8 mouse cellular contexts compared by ENCODE assay signal in the genomic region with DNA sequence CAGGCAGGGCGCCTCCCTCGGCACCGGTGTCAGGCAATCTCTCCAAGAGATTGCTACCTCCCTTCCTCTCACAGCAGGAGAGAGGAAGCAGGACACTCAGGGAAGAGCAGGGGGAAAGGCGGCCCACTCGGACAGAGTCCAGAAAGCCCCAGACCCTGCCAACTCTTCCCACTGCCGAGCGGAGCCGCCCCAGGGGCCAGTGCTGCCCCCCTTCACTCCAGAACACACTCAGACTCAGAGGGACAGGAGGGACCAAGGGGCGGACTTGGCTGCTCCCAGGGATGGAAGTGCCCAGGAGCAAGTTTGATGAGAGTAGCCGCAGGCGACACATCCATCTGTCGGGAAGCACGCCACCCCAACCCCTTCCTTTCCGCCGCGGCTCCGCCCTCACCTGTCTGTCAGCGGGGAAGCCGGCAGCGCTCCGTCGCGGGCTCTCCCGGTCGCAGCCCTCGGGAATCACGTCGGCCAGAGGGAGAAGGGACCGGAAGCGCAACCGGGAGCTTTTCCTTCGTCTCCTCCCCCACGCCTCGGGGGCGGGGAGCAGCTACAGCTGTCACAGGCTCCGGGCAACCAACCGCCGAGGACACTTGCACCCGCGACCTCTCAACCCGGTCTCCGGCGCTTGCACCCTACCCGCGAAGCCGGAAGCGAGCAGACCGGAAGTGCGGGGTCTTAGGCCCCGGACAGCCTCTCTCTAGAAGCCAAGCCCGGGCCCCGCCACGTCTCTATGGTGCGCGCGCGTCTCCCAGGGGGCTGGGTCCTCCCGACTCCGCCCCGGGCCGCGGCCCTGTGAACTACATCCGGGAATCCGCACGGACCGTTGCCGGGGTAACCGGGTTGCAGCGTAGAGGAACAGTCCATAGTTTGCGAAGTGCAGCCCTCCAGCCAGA. TPM values are rescaled to one million over a fixed set of nuclear protein-coding genes. Genes with fewer than 3 reads are reported as not detected.
DNase-seq lines count a peak whose midpoint lies in the region; ATAC-seq lines count a peak whose summit lies in the region.

A gene (minus strand): TSS at position 603 of the 890 bp plus-strand sequence.

- H3K27me3 ChIP-seq in heart, embryonic 13.5 days (replicated peaks), result no peaks in the 10 kb centered on the region
- 0 out of 2 replicates have a peak, but pooled peaks cover 3% of the 10 kb centered on the region for H3K27me3 ChIP-seq in liver, embryonic 12.5 days (replicated peaks)
- H3K27me3 ChIP-seq in stomach, embryonic 15.5 days (replicated peaks), result no peaks in the 10 kb centered on the region

- peak within 1 kb of the TSS; percentile 90 for H3K4me2 ChIP-seq in heart, embryonic 13.5 days
- peak within 1 kb of the TSS; percentile 84 for H3K4me2 ChIP-seq in liver, embryonic 12.5 days
- H3K4me2 ChIP-seq in stomach, embryonic 15.5 days, result peak within 1 kb of the TSS; percentile 78

- ATAC-seq in erythroid progenitor cell, adult 5-6 weeks (replicated peaks; ENCODE audit: low FRiP score, poor library complexity, severe bottlenecking), result peak; percentile 92
- ATAC-seq in heart, embryonic 13.5 days (ENCODE audit: extremely low read depth, insufficient number of reproducible peaks, low FRiP score, low TSS enrichment), result peak; percentile 92
- ATAC-seq in liver, embryonic 12.5 days, result peak; percentile 98
- ATAC-seq in stomach, embryonic 15.5 days (ENCODE audit: insufficient read depth, low FRiP score, low read depth), result peak; percentile 99

- H3K4me1 ChIP-seq in heart, embryonic 13.5 days, result peaks cover 78% of the 10 kb centered on the region
- H3K4me1 ChIP-seq in liver, embryonic 12.5 days, result peaks cover 39% of the 10 kb centered on the region
- peaks cover 14% of the 10 kb centered on the region for H3K4me1 ChIP-seq in stomach, embryonic 15.5 days

- peak within 1 kb of the TSS; percentile 93 for H3K9ac ChIP-seq in heart, embryonic 13.5 days
- H3K9ac ChIP-seq in liver, embryonic 12.5 days, result peak within 1 kb of the TSS; percentile 78
- H3K9ac ChIP-seq in stomach, embryonic 15.5 days, result peak within 1 kb of the TSS; percentile 44

- H3K36me3 ChIP-seq in heart, embryonic 13.5 days, result no peaks in the 10 kb centered on the region
- no peaks in the 10 kb centered on the region for H3K36me3 ChIP-seq in liver, embryonic 12.5 days
- no peaks in the 10 kb centered on the region for H3K36me3 ChIP-seq in stomach, embryonic 15.5 days

- H3K9me3 ChIP-seq in heart, embryonic 13.5 days, result no peaks in the 10 kb centered on the region
- H3K9me3 ChIP-seq in liver, embryonic 12.5 days (replicated peaks), result no peaks in the 10 kb centered on the region
- no peaks in the 10 kb centered on the region for H3K9me3 ChIP-seq in stomach, embryonic 15.5 days

- under 1% methylated on average over 68 of the region's 70 CpGs for WGBS in heart, embryonic 13.5 days
- WGBS in liver, embryonic 12.5 days (ENCODE audit: insufficient replicate concordance), result under 1% methylated on average over 70 of the region's 70 CpGs
- under 1% methylated on average over 70 of the region's 70 CpGs for WGBS in stomach, embryonic 15.5 days

- peak within 1 kb of the TSS; percentile 98 for H3K27ac ChIP-seq in heart, embryonic 13.5 days (replicated peaks)
- H3K27ac ChIP-seq in liver, embryonic 12.5 days, result peak within 1 kb of the TSS; percentile 80
- H3K27ac ChIP-seq in stomach, embryonic 15.5 days, result peak within 1 kb of the TSS; percentile 90

- H3K4me3 ChIP-seq in heart, embryonic 13.5 days, result peak within 1 kb of the TSS; percentile 86
- peak within 1 kb of the TSS; percentile 83 for H3K4me3 ChIP-seq in liver, embryonic 12.5 days
- peak within 1 kb of the TSS; percentile 61 for H3K4me3 ChIP-seq in stomach, embryonic 15.5 days (replicated peaks)

- DNase-seq in CD4-positive helper T cell, adult 2 months (ENCODE audit: low read depth, low spot score), result peak; percentile 92
- DNase-seq in brain, embryonic 18.5 days (ENCODE audit: low read depth, low spot score), result peak; percentile 80
- DNase-seq in kidney, postnatal 10 days, result peak; percentile 99
- DNase-seq in natural killer cell, adult 2 months (ENCODE audit: low spot score in 2 of 2), result peak; percentile 91 to 92

RNA-seq across cellular contexts. Expression of the gene that starts here (rescaled TPM):
- 4.2 and 5.8 TPM in 2 replicates for total RNA-seq in erythroid progenitor cell, adult 5-6 weeks (2015; ENCODE audit: low replicate concordance)
- 3.4 and 4.0 TPM in 2 replicates for total RNA-seq in erythroid progenitor cell, adult 5-6 weeks (2017; ENCODE audit: low replicate concordance)
- polyA plus RNA-seq in heart, embryonic 13.5 days (2015; fragmentation: Nextera tagmentation; extraction: Ambion mirVana), result 42.5 and 47.2 TPM in 2 replicates
- 16.5 and 16.9 TPM in 2 replicates for polyA plus RNA-seq in liver, embryonic 12.5 days (2016; fragmentation: Nextera tagmentation; extraction: Ambion mirVana)
- polyA plus RNA-seq in stomach, embryonic 15.5 days (2015; fragmentation: Nextera tagmentation; extraction: Ambion mirVana), result 55.9 and 59.2 TPM in 2 replicates

Comparison
In these comparisons a context has a peak if more than half of its experiments do, and no peak if none do; other contexts are left out.
1. Peak in every context shown above with its lines: DNase-seq, ATAC-seq, H3K4me3 ChIP-seq and H3K27ac ChIP-seq.